Mouse (Mus musculus) hindbrain, embryonic 13.5 days (tissue): ENCODE data around the gene Gtf2a1. TPM values are rescaled to one million over a fixed set of nuclear protein-coding genes. Genes with fewer than 3 reads are reported as not detected.
A peak's percentile ranks its signal among the peaks of the same experiment; 100 is the strongest.
"Not testable (repeated sequence)": the region's sequence is repeated elsewhere in the genome, so short reads cannot be mapped to it uniquely, and the experiment has no call there.

Source experiments
- ATAC-seq: fragments of 200-750 bp; cut with Nextera tagmentation; 2 replicates; pipeline ENCODE4 v1.8.0; 2017; ENCODE audit warnings: moderate TSS enrichment; ENCODE audit not compliant: low FRiP score
- H3K27ac ChIP-seq: fragments of 300-500 bp; sonication (generic); 2 replicates; pipeline ENCODE4 v1.5.1; 2015; ENCODE audit warnings: inconsistent platforms, mild to moderate bottlenecking, moderate library complexity
- H3K27me3 ChIP-seq: fragments of 300-500 bp; sonication (generic); 2 replicates; pipeline ENCODE4 v1.6.1; 2015; ENCODE audit warnings: mild to moderate bottlenecking, inconsistent platforms
- H3K36me3 ChIP-seq: fragments of 300-500 bp; sonication (generic); 2 replicates; pipeline ENCODE4 v1.6.1; 2015; ENCODE audit warnings: mild to moderate bottlenecking, inconsistent platforms
- H3K4me1 ChIP-seq: fragments of 300-500 bp; sonication (generic); replicated peaks from 2 replicates; pipeline ENCODE4 v1.6.1; 2015; ENCODE audit warnings: inconsistent platforms
- H3K4me2 ChIP-seq: fragments of 300-500 bp; sonication (generic); 2 replicates; pipeline ENCODE4 v1.6.1; 2015; ENCODE audit warnings: inconsistent platforms, mild to moderate bottlenecking, moderate library complexity
- H3K4me3 ChIP-seq: fragments of 300-500 bp; sonication (generic); 2 replicates; pipeline ENCODE4 v1.5.1; 2015; ENCODE audit warnings: mild to moderate bottlenecking, inconsistent platforms
- H3K9ac ChIP-seq: fragments of 300-500 bp; sonication (generic); 2 replicates; pipeline ENCODE4 v1.6.1; 2015; ENCODE audit warnings: mild to moderate bottlenecking, inconsistent platforms
- H3K9me3 ChIP-seq: fragments of 300-500 bp; sonication (generic); 2 replicates; pipeline ENCODE4 v1.6.1; 2016; ENCODE audit warnings: inconsistent platforms
- WGBS: fragments of 180-500 bp; shearing (Covaris S2); methylation state at CpG from one replicate; pipeline ENCODE4 v1.1.7; 2015; 5-methylcytosine and 5-hydroxymethylcytosine counted together
- polyA plus RNA-seq: library from polyadenylated mRNA; unstranded; fragments of >200 nt; fragmentation: Nextera tagmentation; extraction: Ambion mirVana; gene quantifications from 2 replicates; pipeline ENCODE4 v1.2.1, GENCODE M21; 2015

The Gtf2a1 gene
- polyA plus RNA-seq, 1 experiment from 2014 or later, result 74.1 TPM

DNA sequence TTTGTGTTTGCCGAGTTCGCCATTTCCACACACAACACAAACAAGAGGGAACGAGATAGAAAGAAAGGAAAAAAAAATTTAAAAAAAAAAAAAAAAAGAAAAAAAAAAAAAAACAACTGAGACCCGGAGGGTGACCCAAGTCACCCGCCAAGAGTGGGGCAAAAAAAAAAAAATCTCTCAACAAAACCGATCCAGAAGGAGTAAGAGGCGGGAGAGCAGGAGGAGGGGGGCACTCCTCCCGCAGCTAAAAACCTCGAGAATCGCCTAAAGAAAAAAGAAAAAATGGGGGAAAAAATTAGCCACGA lies 793 bp downstream of the Gtf2a1 start:
- Histone ChIP-seq H3K4me1 (peaks cover 28% of the 10 kb centered on the region), H3K9ac (peak overlapping the region; percentile 100), H3K4me2 (0 out of 2 replicates have a peak overlapping the region, but pooled peaks have one; percentile 23), H3K27me3 (no peaks in the 10 kb centered on the region), H3K36me3 (peaks cover 10% of the 10 kb centered on the region), H3K4me3 (peak overlapping the region; percentile 89), H3K27ac (peak overlapping the region; percentile 100), H3K9me3 (no peaks in the 10 kb centered on the region)
- WGBS, result 0% methylated on average over 11 of the region's 11 CpGs
- ATAC-seq, result no peak

GRCm38 (mm10) chr12:91588670-91589541 lies 1.4 kb downstream of the Gtf2a1 start:
- Histone ChIP-seq H3K4me3 (peak overlapping the region; percentile 89), H3K4me1 (peaks cover 33% of the 10 kb centered on the region), H3K27me3 (no peaks in the 10 kb centered on the region), H3K9ac (peak overlapping the region; percentile 100), H3K27ac (peak overlapping the region; percentile 100), H3K4me2 (peak overlapping the region; percentile 67), H3K36me3 (peaks cover 16% of the 10 kb centered on the region), H3K9me3 (no peaks in the 10 kb centered on the region)
- no peak for ATAC-seq
- under 1% methylated on average over 56 of the region's 83 CpGs for WGBS

DNA sequence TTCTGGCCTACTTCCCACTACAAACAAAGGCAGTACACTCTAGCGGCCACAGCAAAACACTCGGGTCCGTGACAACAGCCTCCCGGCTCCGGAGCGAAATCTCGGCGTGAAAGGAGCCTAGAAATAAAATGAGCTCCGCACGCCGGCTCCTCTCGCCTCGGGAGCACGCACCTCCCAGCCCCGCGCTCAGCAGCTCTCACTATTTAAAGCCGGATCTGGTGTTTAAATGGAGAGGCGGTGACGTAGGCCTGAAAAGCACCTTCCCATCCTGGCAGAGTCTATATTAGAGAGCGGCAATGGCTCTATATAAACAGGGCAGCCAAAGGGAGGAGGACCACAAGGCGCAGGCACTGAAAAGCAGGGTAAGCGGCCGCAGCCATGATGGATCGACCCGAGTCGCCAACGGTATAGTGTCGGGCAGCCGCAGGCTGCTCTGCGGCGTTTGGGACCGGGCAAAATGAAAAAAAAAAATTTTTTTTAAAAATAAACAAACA lies 2.1 kb downstream of the Gtf2a1 start:
- H3K27ac ChIP-seq, result peak overlapping the region; percentile 100
- peak overlapping the region; percentile 100 for H3K9ac ChIP-seq
- under 1% methylated on average over 32 of the region's 32 CpGs for WGBS
- H3K36me3 ChIP-seq, result peaks cover 16% of the 10 kb centered on the region
- ATAC-seq, result peak; percentile 91
- H3K4me2 ChIP-seq, result peak overlapping the region; percentile 67
- H3K4me3 ChIP-seq, result peak overlapping the region; percentile 89
- peaks cover 37% of the 10 kb centered on the region for H3K4me1 ChIP-seq
- no peaks in the 10 kb centered on the region for H3K27me3 ChIP-seq
- H3K9me3 ChIP-seq, result no peaks in the 10 kb centered on the region

DNA sequence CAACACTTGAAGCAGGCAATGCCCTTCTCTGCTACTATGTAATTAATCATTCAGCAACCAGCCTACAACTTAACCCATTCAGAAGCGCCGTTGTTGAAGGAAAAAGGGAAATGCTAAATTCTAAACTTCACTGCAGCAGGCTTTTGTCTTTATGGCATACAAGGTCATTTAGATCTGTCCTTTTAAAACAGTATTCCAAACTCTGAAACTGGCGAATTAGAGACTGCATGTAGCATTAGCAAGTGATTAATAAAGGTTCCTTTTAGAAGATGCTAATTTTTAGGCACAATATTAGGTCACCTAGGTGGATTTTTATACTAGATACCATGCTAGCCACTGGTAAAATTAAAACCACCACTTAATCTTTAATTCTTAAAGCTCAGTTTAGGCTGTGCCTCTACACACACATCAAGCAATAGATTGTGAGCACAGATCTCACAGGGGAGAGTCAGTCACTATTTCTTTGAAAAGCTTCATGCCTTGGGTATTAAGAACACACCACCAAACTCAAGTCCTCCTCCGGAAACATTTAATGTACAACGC lies 2.7 kb downstream of the Gtf2a1 start:
- no peaks in the 10 kb centered on the region for H3K27me3 ChIP-seq
- H3K9me3 ChIP-seq, result no peaks in the 10 kb centered on the region
- no peak for ATAC-seq
- peaks cover 44% of the 10 kb centered on the region for H3K4me1 ChIP-seq
- WGBS, result 14% methylated on average over 5 of the region's 5 CpGs
- H3K4me3 ChIP-seq, result peak overlapping the region; percentile 89
- peak overlapping the region; percentile 100 for H3K9ac ChIP-seq
- H3K4me2 ChIP-seq, result peak overlapping the region; percentile 67
- peak overlapping the region; percentile 100 for H3K27ac ChIP-seq
- H3K36me3 ChIP-seq, result peaks cover 16% of the 10 kb centered on the region

DNA sequence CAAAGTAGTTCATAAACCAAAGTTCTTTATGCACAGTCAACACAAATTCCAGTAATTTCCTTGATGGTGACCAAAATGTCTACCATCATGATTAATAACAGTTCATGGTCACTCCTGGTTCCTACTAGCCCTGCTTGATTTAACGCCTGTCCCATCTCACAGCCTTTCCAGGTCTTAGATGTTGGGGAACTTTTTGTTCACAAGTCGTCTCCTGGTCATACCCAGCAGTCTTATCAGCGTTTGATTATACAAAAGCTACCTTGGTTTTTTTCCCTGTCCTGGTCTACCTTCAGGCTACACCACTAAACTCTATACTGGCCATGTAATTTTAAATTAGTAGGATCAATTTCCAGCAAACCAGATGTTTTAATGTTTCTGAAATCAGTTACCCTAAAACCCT lies 3.2 kb downstream of the Gtf2a1 start:
- H3K27ac ChIP-seq, result peak overlapping the region; percentile 100; the same call in 1 of the 2 replicates
- H3K4me3 ChIP-seq, result peak overlapping the region; percentile 89
- peak overlapping the region; percentile 67 for H3K4me2 ChIP-seq
- no peak for ATAC-seq
- H3K9me3 ChIP-seq, result no peaks in the 10 kb centered on the region
- H3K27me3 ChIP-seq, result no peaks in the 10 kb centered on the region
- peak overlapping the region; percentile 100 for H3K9ac ChIP-seq
- peaks cover 46% of the 10 kb centered on the region for H3K4me1 ChIP-seq
- H3K36me3 ChIP-seq, result peaks cover 16% of the 10 kb centered on the region
- 31% methylated on average over 3 of the region's 3 CpGs for WGBS

DNA sequence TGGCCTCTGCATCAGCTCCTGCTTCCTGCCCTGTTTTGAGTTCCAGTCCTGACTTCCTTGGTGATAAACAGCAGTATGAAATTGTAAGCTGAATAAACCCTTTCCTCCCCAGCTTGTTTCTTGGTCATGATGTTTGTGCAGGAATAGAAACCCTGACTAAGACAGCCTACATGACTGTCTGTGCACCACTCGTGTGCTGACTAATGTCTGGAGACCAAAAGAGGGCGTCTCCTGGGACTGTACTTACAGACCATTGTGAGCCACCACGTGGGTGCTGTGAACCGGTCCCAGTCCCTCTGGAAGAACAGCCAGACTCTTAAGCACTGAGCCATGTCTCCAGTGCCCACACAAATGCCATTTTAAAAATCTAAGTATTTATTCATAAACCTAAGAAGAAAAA lies 4.5 kb downstream of the Gtf2a1 start:
- H3K4me2 ChIP-seq, H3K27ac ChIP-seq, H3K9me3 ChIP-seq, H3K9ac ChIP-seq, ATAC-seq, H3K27me3 ChIP-seq, H3K4me3 ChIP-seq: not testable (repeated sequence)
- Histone ChIP-seq H3K36me3 (peaks cover 22% of the 10 kb centered on the region), H3K4me1 (peaks cover 42% of the 10 kb centered on the region)
- WGBS, result 91% methylated on average over 4 of the region's 4 CpGs

- no peak overlapping the region for H3K9ac ChIP-seq
- H3K9me3 ChIP-seq, result no peaks in the 10 kb centered on the region
- WGBS, result 94% methylated on average over 3 of the region's 3 CpGs
- no peak overlapping the region for H3K4me2 ChIP-seq
- peaks cover 38% of the 10 kb centered on the region for H3K4me1 ChIP-seq
- no peak overlapping the region for H3K4me3 ChIP-seq
- H3K36me3 ChIP-seq, result peaks cover 25% of the 10 kb centered on the region
- H3K27ac ChIP-seq, result no peak overlapping the region
- no peak for ATAC-seq
- H3K27me3 ChIP-seq, result no peaks in the 10 kb centered on the region
Measured at GRCm38 (mm10) chr12:91585206-91585605, 5.1 kb downstream of the Gtf2a1 start.

- Histone ChIP-seq H3K9ac (no peak overlapping the region; the same call in 1 of the 2 replicates), H3K4me3 (no peak overlapping the region), H3K27me3 (no peaks in the 10 kb centered on the region), H3K9me3 (no peaks in the 10 kb centered on the region), H3K36me3 (peaks cover 30% of the 10 kb centered on the region), H3K4me1 (peaks cover 38% of the 10 kb centered on the region), H3K4me2 (no peak overlapping the region), H3K27ac (no peak overlapping the region)
- no peak for ATAC-seq
- 52% methylated on average over 6 of the region's 6 CpGs for WGBS
Measured at GRCm38 (mm10) chr12:91583409-91583808, 6.9 kb downstream of the Gtf2a1 start.

DNA sequence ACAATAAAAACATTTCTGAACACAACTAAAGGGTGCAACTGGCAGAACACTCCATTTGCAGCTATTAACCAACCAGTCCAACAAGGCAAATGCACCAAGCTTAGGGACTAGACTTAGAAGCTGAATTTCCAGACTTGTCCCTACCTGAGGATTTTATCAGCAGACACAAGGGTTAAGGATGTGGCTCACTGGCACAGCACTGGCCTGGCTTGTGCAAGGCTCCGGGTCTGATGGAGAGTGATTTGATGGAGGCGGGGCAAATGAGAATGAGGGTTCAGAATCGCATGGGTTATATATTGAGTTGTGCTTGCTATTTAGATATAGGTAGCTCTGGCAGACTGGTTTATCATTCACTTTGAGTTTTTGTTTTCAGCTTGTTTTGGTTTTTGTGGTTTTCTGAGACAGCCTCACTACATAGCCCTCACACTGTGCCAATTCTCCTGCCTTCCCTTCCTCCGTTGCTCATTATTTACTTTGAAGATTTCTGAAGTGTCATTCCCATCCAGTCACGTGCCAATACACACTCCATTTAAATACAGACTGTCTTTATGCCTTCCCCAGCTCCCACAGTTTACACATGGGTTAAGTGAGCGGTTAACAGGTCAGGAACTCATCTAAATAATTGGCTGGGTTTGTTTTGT lies 7.8 kb downstream of the Gtf2a1 start:
- H3K4me3 ChIP-seq, result no peak overlapping the region
- peaks cover 38% of the 10 kb centered on the region for H3K4me1 ChIP-seq
- 51% methylated on average over 6 of the region's 6 CpGs for WGBS
- H3K9ac ChIP-seq, result no peak overlapping the region
- peaks cover 35% of the 10 kb centered on the region for H3K36me3 ChIP-seq
- no peak overlapping the region; the same call in 1 of the 2 replicates for H3K4me2 ChIP-seq
- no peaks in the 10 kb centered on the region for H3K27me3 ChIP-seq
- no peak for ATAC-seq
- H3K27ac ChIP-seq, result no peak overlapping the region
- no peaks in the 10 kb centered on the region for H3K9me3 ChIP-seq

GRCm38 (mm10) chr12:91581204-91582070 lies 8.8 kb downstream of the Gtf2a1 start:
- ATAC-seq, result no peak
- H3K4me1 ChIP-seq, result peaks cover 30% of the 10 kb centered on the region
- 91% methylated on average over 6 of the region's 6 CpGs for WGBS
- no peak overlapping the region for H3K4me2 ChIP-seq
- H3K27ac ChIP-seq, result no peak overlapping the region
- no peak overlapping the region for H3K9ac ChIP-seq
- H3K27me3 ChIP-seq, result no peaks in the 10 kb centered on the region
- H3K9me3 ChIP-seq, result no peaks in the 10 kb centered on the region
- no peak overlapping the region for H3K4me3 ChIP-seq
- peaks cover 40% of the 10 kb centered on the region for H3K36me3 ChIP-seq

DNA sequence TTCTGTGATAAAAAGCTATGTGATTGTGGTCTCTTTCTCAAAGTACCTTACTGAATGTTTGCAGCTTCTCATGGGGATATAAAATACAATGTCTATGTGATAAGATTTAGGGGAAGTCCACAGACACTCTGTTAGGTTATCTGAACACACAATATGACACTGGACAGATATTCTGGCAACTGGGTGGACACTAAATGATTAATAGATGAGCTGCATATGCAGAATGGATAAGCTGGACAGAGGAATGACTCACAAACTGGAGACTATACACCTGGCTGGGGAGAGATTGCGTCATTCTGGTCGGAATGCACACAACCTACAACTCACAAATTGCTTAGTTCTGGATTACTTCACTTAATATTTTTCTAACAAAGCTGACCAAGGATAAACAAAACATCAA lies 10.6 kb downstream of the Gtf2a1 start:
- Histone ChIP-seq H3K9me3 (no peaks in the 10 kb centered on the region), H3K4me2 (no peak overlapping the region), H3K36me3 (peaks cover 43% of the 10 kb centered on the region), H3K4me1 (peaks cover 21% of the 10 kb centered on the region), H3K27me3 (no peaks in the 10 kb centered on the region), H3K27ac (no peak overlapping the region), H3K4me3 (no peak overlapping the region), H3K9ac (no peak overlapping the region)
- ATAC-seq, result no peak
- WGBS, result 93% methylated on average over 2 of the region's 2 CpGs

DNA sequence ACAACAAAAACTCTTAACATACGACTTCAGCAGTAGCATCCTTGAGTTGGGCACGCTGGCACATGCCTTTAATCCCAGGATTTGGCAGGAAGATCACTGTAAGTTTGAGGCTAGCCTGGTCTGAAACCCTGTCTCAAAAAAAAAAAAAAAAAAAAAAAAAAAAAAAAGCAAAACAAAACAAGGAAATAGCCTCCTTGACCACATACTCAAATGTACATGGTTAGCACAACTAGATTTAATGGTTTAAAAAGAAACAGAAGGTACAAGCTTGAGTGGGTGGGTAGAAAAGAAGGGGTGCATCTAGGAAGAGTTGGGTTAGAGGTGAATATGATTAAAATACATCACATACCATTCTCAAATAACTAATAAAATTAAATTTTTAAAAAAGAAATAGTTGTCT lies 18.6 kb downstream of the Gtf2a1 start:
- Histone ChIP-seq H3K4me1 (no peaks in the 10 kb centered on the region), H3K27me3 (no peaks in the 10 kb centered on the region), H3K4me2 (no peak overlapping the region), H3K9me3 (no peaks in the 10 kb centered on the region), H3K36me3 (peaks cover 79% of the 10 kb centered on the region), H3K9ac (no peak overlapping the region), H3K27ac (no peak overlapping the region), H3K4me3 (no peak overlapping the region)
- ATAC-seq, result no peak
- WGBS, result 93% methylated on average over 2 of the region's 2 CpGs
